Mouse (Mus musculus): ENCODE data around the gene Vps13d.

Gene Vps13d

DNA sequence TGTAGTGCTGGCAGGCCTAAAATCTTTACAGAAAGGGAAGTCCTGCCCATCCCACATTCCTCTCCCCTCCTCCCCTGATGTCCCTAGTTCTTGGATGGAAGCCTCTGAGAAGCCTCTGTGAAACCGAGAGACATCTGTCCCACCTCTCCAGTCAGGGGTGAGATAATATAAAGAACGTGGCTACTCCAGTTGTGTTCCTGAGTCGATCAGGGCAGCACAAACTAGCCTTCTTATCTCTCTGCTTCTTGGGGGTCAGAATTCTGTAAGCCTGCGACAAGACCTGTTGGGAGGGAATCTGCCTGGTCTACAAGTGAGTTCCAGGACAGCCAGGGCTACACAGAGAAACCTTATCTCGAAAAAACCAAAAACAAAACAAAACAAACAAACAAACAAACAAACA lies 251.5 kb downstream of the Vps13d start:
- no peak for DNase-seq (ENCODE audit: low read depth, low spot score)

GRCm38 (mm10) chr4:144942433-144942832 lies 252.4 kb downstream of the Vps13d start:
- DNase-seq (ENCODE audit: low read depth, low spot score), result no peak

DNA sequence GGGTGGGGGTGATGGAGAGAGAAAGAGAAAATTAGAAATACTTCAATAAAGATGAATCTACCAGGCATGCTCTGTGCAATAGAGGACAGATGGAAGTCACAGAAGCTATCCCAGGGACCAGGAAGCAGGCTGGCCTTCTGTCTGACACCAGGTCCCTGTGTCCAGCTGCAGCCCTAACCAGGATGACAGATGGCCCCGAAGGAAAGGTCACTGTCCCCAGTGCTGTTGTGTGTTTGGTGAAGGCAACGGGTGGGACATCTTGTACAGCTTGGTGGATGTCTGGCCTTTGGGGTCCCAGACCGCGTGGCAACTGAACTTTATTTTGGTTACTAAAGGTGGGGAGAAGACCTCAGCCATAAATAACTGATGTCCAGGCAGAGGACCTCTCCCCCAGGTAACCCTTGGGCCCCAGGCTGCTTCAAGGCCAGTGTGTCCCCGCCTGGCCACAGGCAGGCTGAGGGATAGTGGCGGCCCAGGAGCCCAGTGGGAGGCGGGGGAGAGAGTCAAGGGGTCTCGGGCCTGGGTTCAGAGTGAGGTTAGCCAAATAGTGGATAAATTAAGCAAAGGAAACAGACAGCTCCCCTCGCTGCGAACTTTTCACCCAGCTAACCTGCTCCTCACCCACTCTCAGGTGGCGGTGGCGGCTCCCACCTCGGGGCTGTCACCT lies 253.9 kb downstream of the Vps13d start:
- no peak for DNase-seq (ENCODE audit: low read depth, low spot score)

GRCm38 (mm10) chr4:144939847-144940411 lies 254.9 kb downstream of the Vps13d start:
- DNase-seq (ENCODE audit: low read depth, low spot score), result no peak

- DNase-seq (ENCODE audit: low read depth, low spot score), result no peak
These were observed 258.1 kb downstream of the Vps13d start for GRCm38 (mm10) chr4:144936563-144937154.

- no peak for DNase-seq (ENCODE audit: low read depth, low spot score)
These were observed 260.3 kb downstream of the Vps13d start for GRCm38 (mm10) chr4:144934501-144934900.

GRCm38 (mm10) chr4:144931167-144931566 lies 263.6 kb downstream of the Vps13d start:
- DNase-seq (ENCODE audit: low read depth, low spot score), result no peak

GRCm38 (mm10) chr4:144930366-144930765 lies 264.4 kb downstream of the Vps13d start:
- no peak for DNase-seq (ENCODE audit: low read depth, low spot score)

DNA sequence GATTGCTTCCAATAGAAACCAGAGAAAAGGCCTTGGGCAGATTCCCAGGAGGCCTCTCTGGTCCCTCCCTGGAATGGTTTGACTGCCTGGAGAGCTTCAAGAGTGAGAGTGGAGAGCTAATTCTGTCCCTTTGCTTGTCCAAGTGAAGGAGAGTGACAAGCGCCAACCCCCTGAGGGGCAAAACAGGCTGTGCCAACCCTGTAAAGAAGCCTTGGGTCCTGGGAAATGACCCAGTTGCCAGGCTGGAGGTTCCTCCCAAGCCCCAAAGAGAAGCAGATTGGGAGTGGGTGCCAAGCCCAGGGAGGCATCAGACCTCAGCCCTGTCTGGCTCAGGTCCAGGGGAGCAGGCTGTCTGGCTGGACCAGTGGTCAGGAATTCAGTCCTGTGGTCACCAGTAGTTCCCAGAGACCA lies 265.0 kb downstream of the Vps13d start:
- DNase-seq (ENCODE audit: low read depth, low spot score), result no peak

DNA sequence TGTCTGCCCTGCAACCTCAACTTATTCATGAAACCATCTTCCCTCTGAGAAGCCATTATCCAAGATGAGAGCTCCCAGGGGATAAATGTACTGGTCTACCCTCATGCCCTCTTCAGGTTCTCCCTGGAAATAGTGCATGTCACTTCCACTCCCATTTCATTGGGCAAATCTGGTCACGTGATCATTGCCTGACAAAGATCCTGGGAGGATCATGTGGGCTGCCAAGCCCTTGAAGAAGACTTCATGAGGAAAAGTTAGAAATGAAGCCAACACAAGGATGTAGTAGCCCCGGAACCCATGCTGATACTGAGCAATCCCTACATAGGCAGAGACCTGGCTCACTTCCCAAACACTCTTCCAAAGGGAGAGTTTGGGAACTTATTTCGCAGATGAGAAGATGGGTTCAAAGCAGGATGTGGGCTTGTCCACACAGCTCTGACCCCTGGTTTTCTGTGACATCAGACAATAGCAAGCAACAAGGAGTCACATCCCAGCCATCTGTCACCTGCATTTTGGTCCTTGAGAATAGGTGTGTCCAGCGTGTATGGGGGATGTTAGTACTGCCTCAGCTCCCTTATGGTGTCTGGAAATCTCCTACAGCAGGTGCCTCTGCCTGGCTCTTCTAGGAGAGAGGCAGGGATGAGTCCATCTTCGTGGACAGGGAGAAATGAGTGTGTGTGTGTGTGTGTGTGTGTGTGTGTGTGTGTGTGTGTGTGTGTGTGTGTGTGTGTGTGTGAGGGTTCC lies 265.9 kb downstream of the Vps13d start:
- no peak for DNase-seq (ENCODE audit: low read depth, low spot score)

Data from A20 (cell line).